Mouse (Mus musculus) liver, embryonic 14.5 days (tissue): ENCODE data around the gene Gm9195. TPM values are rescaled to one million over a fixed set of nuclear protein-coding genes. Genes with fewer than 3 reads are reported as not detected.

Source experiments
- ATAC-seq: fragments of 200-750 bp; cut with Nextera tagmentation; 2 replicates; pipeline ENCODE4 v1.8.0; 2017; ENCODE audit warnings: moderate number of reproducible peaks, mild to moderate bottlenecking, moderate library complexity; ENCODE audit not compliant: insufficient read depth
- DNase-seq, 3 experiments: peaks; one replicate each; pipeline ENCODE4 v3.0.0-alpha.2; 2012 to 2013; ENCODE audit warnings: low read depth in 3 of 3, low spot score in 3 of 3
- H3K27ac ChIP-seq: fragments of 300-500 bp; sonication (generic); 2 replicates; pipeline ENCODE4 v1.5.1; 2014; ENCODE audit warnings: moderate library complexity, mild to moderate bottlenecking, control low read depth, inconsistent platforms
- H3K27me3 ChIP-seq: fragments of 300-500 bp; sonication (generic); 2 replicates; pipeline ENCODE4 v1.6.1; 2014; ENCODE audit warnings: mild to moderate bottlenecking, low read length, moderate library complexity; ENCODE audit not compliant: control insufficient read depth, insufficient read depth
- H3K36me3 ChIP-seq: fragments of 300-500 bp; sonication (generic); replicated peaks from 2 replicates; pipeline ENCODE4 v1.6.1; 2014; ENCODE audit warnings: low read depth; ENCODE audit not compliant: control insufficient read depth, insufficient read depth
- H3K4me1 ChIP-seq, 2 experiments: fragments of 200-500 bp in 1 of 2; fragments of 300-500 bp in 1 of 2; sonication (generic) in 1 of 2; replicated peaks; 2 replicates each; pipeline ENCODE4 v1.6.1; 2012 to 2014; ENCODE audit warnings: antibody characterized with exemption in 1 of 2, inconsistent platforms in 1 of 2, low read length in 1 of 2; ENCODE audit not compliant: control insufficient read depth in 2 of 2, insufficient read depth in 2 of 2
- H3K4me2 ChIP-seq: fragments of 300-500 bp; sonication (generic); 2 replicates; pipeline ENCODE4 v1.6.1; 2014; ENCODE audit warnings: low read depth, mild to moderate bottlenecking, control low read depth, moderate library complexity
- H3K4me3 ChIP-seq, 2 experiments: fragments of 200-500 bp in 1 of 2; fragments of 300-500 bp in 1 of 2; sonication (generic) in 1 of 2; 2 replicates each; pipeline ENCODE4 v1.5.1; 2012 to 2014; ENCODE audit warnings: low read depth in 2 of 2, low read length in 2 of 2, mild to moderate bottlenecking in 2 of 2, control low read depth in 1 of 2, inconsistent platforms in 1 of 2, moderate library complexity in 1 of 2; ENCODE audit not compliant: insufficient read depth in 1 of 2
- H3K9ac ChIP-seq: fragments of 300-500 bp; sonication (generic); replicated peaks from 2 replicates; pipeline ENCODE4 v1.6.1; 2014; ENCODE audit warnings: mild to moderate bottlenecking, control low read depth, moderate library complexity
- H3K9me3 ChIP-seq: fragments of 300-500 bp; sonication (generic); 2 replicates; pipeline ENCODE4 v1.6.1; 2016; ENCODE audit warnings: low read length, mixed read lengths; ENCODE audit not compliant: control insufficient read depth
- CTCF ChIP-seq: IDR thresholded peaks from 2 replicates; pipeline ENCODE4 v1.5.1; 2016; ENCODE audit warnings: antibody characterized with exemption, low read depth, control low read depth
- EP300 ChIP-seq: IDR thresholded peaks from 2 replicates; pipeline ENCODE4 v1.6.1; 2016; ENCODE audit warnings: antibody characterized with exemption, low read depth
- WGBS: fragments of 180-500 bp; shearing (Covaris S2); extraction: QIAGEN DNeasy Blood & Tissue Kit; methylation state at CpG from one replicate; pipeline ENCODE4 v1.1.7; 2014; ENCODE audit not compliant: insufficient replicate concordance; 5-methylcytosine and 5-hydroxymethylcytosine counted together
- polyA plus RNA-seq, 2 experiments: library from polyadenylated mRNA; depleted of rRNA in 1 of 2; stranded (reverse) in 1 of 2; unstranded in 1 of 2; fragments of >200 nt; fragmentation: Nextera tagmentation in 1 of 2; extraction: Ambion mirVana in 1 of 2; gene quantifications; 2 replicates each; pipeline versions ENCODE4 v1.2.1 to v1.2.3; 2012 to 2014

Gene Gm9195
- not detected in 2 replicates for polyA plus RNA-seq (2012; rRNA removed)
- polyA plus RNA-seq (2014; fragmentation: Nextera tagmentation; extraction: Ambion mirVana) = not detected in 2 replicates

DNA sequence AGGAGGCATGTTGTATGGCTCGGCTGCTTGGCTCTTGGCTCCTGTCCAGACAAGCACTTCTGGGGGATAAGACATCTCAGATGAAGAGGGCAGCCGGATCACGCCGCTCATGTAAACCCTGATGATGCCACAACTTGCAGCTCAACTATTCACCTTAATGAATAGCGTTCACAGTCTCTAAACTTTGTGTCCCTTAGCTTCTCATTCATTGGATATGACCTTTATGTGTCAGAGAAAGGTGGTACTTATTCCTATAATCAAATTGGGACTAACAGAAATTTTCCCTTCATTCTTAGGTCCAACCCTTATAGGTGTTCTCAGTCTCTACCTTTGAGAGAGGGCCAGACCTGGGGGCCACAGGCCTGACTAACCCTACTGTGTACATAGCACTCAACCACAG lies at the start of gene Gm9195:
Gene Gm9195 (minus strand): TSS at position 101 of the 400 bp plus-strand sequence.
- ATAC-seq = no peak
- H3K9ac ChIP-seq = no peak within 1 kb of the TSS
- DNase-seq = no peak
- 63% methylated on average over 5 of the region's 5 CpGs for WGBS
- H3K27ac ChIP-seq = no peak within 1 kb of the TSS
- H3K4me3 ChIP-seq = no peak within 1 kb of the TSS
- TF ChIP-seq CTCF (no peak), EP300 (no peak)
- H3K27me3 ChIP-seq = no peaks in the 10 kb centered on the region
- no peaks in the 10 kb centered on the region for H3K9me3 ChIP-seq
- no peak within 1 kb of the TSS for H3K4me2 ChIP-seq
- no peaks in the 10 kb centered on the region for H3K36me3 ChIP-seq
- H3K4me1 ChIP-seq = no peaks in the 10 kb centered on the region

DNA sequence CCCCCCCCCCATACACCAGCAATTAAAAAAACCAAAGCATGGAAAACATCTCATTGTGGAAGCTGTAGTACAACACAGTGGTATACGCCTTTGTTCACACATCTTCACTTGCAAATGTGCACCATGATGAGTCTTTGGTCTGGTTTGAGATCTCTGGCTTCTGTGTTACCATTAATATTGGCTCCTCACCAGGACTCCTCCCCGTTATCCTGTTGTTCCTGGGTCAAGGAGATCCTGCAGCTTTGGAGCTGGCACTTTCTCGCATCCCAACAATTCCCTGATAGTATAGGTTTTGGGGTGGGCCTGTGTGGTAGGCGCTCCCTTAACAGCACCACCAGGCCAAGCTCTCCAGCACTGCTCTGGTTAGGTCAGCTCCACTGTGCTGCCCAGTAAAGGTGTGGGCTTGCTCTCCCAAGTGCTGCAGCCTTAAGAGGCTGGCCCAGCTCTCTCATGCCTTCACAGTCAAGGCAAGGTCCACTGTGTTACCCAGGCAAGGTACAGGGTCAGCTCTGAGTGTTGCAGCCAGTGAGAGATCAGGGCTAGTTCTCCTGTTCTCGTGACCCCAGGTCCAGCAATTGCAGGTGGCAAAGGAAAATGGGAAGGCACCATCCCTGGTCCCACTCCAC lies 44.9 kb upstream of the Gm9195 start:
- Histone ChIP-seq H3K9ac (no peak overlapping the region), H3K27ac (no peak overlapping the region), H3K27me3 (peaks cover 12% of the 10 kb centered on the region), H3K36me3 (no peaks in the 10 kb centered on the region; the same call in 1 of the 2 replicates), H3K4me3 (no peak overlapping the region), H3K4me1 (no peaks in the 10 kb centered on the region), H3K9me3 (no peaks in the 10 kb centered on the region), H3K4me2 (no peak overlapping the region)
- WGBS = 72% methylated on average over 5 of the region's 5 CpGs
- no peak for TF ChIP-seq CTCF
- no peak for TF ChIP-seq EP300
- no peak for DNase-seq
- no peak for ATAC-seq

DNA sequence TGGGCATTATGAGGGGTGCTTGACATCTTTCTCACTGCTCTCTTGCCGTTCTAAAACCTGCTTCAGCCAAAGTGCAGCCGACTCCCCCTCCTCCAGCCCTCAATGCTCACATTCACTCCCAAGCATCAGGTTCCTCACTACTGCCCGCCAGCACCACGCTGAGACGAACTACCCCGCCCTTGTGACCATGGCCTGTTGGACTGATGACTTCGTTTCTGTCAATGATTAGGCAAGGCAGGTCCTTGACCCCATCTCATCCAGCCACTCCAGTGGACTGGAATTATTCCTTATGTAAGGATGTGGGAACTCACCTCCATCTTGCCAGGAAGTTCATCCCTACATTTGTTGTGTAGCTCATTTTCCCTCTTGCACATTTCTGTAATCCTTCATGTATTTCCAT lies 42.2 kb upstream of the Gm9195 start:
- no peaks in the 10 kb centered on the region for H3K36me3 ChIP-seq
- no peaks in the 10 kb centered on the region for H3K4me1 ChIP-seq
- ATAC-seq (no peak), DNase-seq (no peak)
- no peak overlapping the region for H3K27ac ChIP-seq
- no peaks in the 10 kb centered on the region for H3K9me3 ChIP-seq
- WGBS = 56% methylated on average over 7 of the region's 7 CpGs
- no peak overlapping the region for H3K9ac ChIP-seq
- no peak overlapping the region for H3K4me2 ChIP-seq
- H3K4me3 ChIP-seq = no peak overlapping the region
- no peak for TF ChIP-seq CTCF
- no peak for TF ChIP-seq EP300
- peaks cover 24% of the 10 kb centered on the region for H3K27me3 ChIP-seq

DNA sequence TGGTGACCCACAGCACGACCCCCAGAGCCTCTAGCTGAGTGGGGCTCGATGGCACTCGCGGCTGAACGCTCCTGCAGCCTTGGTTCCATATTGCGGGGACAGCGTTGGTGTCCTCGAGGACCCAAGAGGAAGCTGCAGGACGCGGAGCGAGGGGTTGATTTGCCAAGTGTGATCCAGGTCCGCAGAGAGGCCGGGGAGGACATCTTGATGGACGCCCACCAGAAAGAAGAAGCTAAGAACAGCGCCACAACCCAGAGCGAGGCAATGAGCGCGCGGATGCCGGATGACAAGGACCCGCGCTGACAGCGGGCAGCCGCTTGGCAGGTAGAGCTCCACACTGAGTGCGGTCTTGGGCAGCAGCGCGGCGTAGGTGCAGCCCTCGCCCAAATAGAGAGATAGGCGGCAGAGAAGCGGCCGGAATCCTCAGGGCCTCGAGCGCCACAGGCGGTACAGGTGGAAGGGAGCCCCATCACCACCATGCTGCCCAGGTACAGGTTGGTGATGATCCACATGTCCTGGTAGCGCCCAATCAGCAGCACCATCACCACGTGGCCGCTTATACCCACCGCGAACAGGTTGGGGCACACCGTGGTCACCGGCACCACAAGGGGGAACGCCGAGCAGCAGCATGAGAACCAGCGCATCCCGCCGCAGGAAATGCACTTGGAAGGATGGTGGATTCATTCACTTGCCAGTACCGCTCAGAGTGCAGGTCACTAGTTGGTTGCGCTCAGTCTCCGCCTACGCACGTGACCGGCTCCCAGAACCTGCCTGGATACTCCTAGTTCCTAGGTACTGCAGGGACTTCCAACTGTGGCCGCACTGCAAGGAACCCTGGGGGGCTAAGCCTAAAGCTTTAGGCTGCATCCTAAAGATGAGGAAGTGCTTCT lies 40.6 kb upstream of the Gm9195 start:
- no peak overlapping the region for H3K27ac ChIP-seq

DNA sequence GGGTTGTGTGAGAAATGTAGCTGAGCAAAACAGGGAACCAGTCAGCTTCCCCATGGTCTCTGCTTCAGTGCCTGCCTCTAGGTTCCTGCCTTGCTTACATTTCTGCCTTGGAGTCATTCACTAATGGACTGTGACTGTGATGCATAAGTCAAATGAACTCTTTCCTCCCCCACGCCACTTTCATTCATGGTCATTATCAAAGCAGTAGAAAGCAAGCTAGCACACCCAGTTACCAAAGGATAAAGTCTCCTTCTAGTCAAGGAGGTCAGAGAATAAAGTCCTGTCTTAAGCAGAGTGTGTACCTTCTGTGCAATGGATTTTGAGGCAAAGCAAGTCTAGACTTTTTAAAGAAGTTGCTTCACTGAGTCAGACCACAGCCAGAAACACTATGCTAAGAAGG lies 35.5 kb upstream of the Gm9195 start:
- DNase-seq (no peak), ATAC-seq (no peak)
- Histone ChIP-seq H3K4me2 (no peak overlapping the region), H3K9ac (no peak overlapping the region), H3K27me3 (peaks cover 18% of the 10 kb centered on the region), H3K4me3 (no peak overlapping the region), H3K27ac (no peak overlapping the region), H3K9me3 (no peaks in the 10 kb centered on the region), H3K36me3 (no peaks in the 10 kb centered on the region), H3K4me1 (no peaks in the 10 kb centered on the region)
- WGBS = 42% methylated on average over 1 of the region's 1 CpGs
- TF ChIP-seq EP300 (no peak), CTCF (no peak)

More for the DNA sequence above, 40.6 kb upstream of the Gm9195 start:
- H3K4me1 ChIP-seq = no peaks in the 10 kb centered on the region
- ATAC-seq (no peak), DNase-seq (no peak)
- H3K27me3 ChIP-seq = peaks cover 24% of the 10 kb centered on the region
- WGBS = 2% methylated on average over 54 of the region's 54 CpGs
- no peak overlapping the region for H3K9ac ChIP-seq
- no peaks in the 10 kb centered on the region for H3K36me3 ChIP-seq
- no peaks in the 10 kb centered on the region for H3K9me3 ChIP-seq
- peak overlapping the region in 1 of 2 experiments; percentile 33; a peak in 2 of 4 replicates for H3K4me3 ChIP-seq
- H3K4me2 ChIP-seq = peak overlapping the region; percentile 49
- TF ChIP-seq EP300 (no peak), CTCF (no peak)
